Mouse (Mus musculus): ENCODE data around the gene Msh3. TPM values are rescaled to one million over a fixed set of nuclear protein-coding genes. Genes with fewer than 3 reads are reported as not detected.

Gene Msh3
- polyA plus RNA-seq, 1 experiment from 2014 or later = 36.1 TPM

GRCm38 (mm10) chr13:92365312-92365711 is 10.5 kb upstream of the Msh3 start:
- Histone ChIP-seq H3K27ac (ENCODE audit: low read depth, low read length) (no peak overlapping the region), H3K4me2 (replicated peaks; ENCODE audit: low read depth, low read length) (no peak overlapping the region), H3K4me1 (replicated peaks; ENCODE audit: control insufficient read depth, insufficient read depth, low read length) (no peaks in the 10 kb centered on the region), H3K4me3 (ENCODE audit: low read depth, low read length) (no peak overlapping the region), H3K27me3 (ENCODE audit: control insufficient read depth, insufficient read depth, low read length) (no peaks in the 10 kb centered on the region), H3K36me3 (ENCODE audit: control insufficient read depth, insufficient read depth, low read length) (peaks cover 7% of the 10 kb centered on the region), H3K9ac (ENCODE audit: low read depth, low read length) (no peak overlapping the region), H3K9me3 (ENCODE audit: control insufficient read depth, low read length) (no peaks in the 10 kb centered on the region)
- 88% methylated on average over 4 of the region's 4 CpGs for WGBS
- DNase-seq (ENCODE audit: low spot score) (no peak), ATAC-seq (ENCODE audit: low FRiP score) (no peak)

DNA sequence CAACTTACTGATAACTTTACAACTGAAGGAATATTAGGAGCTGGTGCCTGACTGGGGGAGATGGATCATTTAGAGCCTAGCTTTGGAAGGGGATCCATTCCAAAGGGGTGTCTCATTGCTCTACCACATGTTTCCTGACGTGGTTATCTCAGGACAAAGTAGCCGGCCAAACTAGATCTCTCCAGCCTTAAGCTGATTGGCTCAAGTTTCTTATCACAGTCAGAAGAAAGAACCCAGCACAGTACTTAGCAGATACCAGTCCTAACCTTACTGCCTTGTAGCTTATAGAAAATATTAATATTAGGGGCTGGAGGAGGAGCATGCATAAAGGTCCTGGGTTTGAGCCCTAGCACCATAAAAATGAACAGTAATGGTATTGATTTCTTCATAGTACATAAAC is 6.8 kb upstream of the Msh3 start:
- DNase-seq (ENCODE audit: low spot score) (no peak), ATAC-seq (ENCODE audit: low FRiP score) (no peak)
- no peak overlapping the region for H3K27ac ChIP-seq (ENCODE audit: low read depth, low read length)
- H3K4me3 ChIP-seq (ENCODE audit: low read depth, low read length) = no peak overlapping the region
- H3K9ac ChIP-seq (ENCODE audit: low read depth, low read length) = no peak overlapping the region
- H3K36me3 ChIP-seq (ENCODE audit: control insufficient read depth, insufficient read depth, low read length) = no peaks in the 10 kb centered on the region
- WGBS = 85% methylated on average over 2 of the region's 2 CpGs
- no peaks in the 10 kb centered on the region for H3K9me3 ChIP-seq (ENCODE audit: control insufficient read depth, low read length)
- no peaks in the 10 kb centered on the region for H3K4me1 ChIP-seq (replicated peaks; ENCODE audit: control insufficient read depth, insufficient read depth, low read length)
- no peaks in the 10 kb centered on the region for H3K27me3 ChIP-seq (ENCODE audit: control insufficient read depth, insufficient read depth, low read length)
- H3K4me2 ChIP-seq (replicated peaks; ENCODE audit: low read depth, low read length) = no peak overlapping the region

DNA sequence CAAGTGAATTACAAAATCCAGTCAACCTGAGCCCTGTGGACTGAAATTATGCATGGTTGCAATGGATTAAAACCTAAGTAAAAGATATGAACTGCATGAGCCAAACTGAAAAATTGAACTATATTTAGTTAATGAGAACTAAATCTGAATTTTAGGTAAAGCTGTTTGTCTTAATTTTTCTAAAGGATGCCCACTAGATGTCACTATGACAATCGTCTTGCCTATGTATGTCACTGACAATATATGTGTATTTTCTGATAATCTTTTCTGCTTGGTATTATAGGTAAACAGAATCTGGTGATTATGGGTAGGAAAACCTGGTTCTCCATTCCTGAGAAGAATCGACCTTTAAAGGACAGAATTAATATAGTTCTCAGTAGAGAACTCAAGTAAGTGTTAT is 2.8 kb upstream of the Msh3 start:
- no peaks in the 10 kb centered on the region for H3K9me3 ChIP-seq (ENCODE audit: control insufficient read depth, low read length)
- DNase-seq (ENCODE audit: low spot score) = no peak
- H3K4me3 ChIP-seq (ENCODE audit: low read depth, low read length) = no peak overlapping the region
- no peak overlapping the region for H3K4me2 ChIP-seq (replicated peaks; ENCODE audit: low read depth, low read length)
- no peaks in the 10 kb centered on the region for H3K36me3 ChIP-seq (ENCODE audit: control insufficient read depth, insufficient read depth, low read length)
- 71% methylated on average over 2 of the region's 2 CpGs for WGBS
- H3K4me1 ChIP-seq (replicated peaks; ENCODE audit: control insufficient read depth, insufficient read depth, low read length) = no peaks in the 10 kb centered on the region
- H3K9ac ChIP-seq (ENCODE audit: low read depth, low read length) = no peak overlapping the region
- ATAC-seq (ENCODE audit: low FRiP score) = no peak
- H3K27me3 ChIP-seq (ENCODE audit: control insufficient read depth, insufficient read depth, low read length) = no peaks in the 10 kb centered on the region
- H3K27ac ChIP-seq (ENCODE audit: low read depth, low read length) = no peak overlapping the region

DNA sequence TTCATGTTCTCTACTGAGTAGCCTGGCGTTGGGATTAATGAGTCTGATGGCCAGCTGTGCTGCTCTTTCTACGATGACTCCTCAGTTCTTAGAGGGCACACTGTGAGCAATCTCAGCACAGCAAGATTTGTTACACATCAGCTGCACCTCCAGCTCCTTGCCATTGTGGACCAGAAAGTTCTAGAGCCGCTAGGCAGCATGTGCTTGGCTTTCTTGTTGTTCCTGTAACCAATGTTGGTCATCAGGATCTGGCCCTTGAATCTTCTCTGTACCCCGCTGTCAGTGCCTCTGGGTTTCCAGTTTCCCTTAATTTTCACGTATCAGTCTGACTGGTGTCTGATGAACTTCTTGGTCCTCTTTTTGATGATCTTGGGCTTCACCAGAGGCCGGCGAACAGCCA is 1.6 kb upstream of the Msh3 start:
- DNase-seq (ENCODE audit: low spot score) = peak; percentile 8
- H3K36me3 ChIP-seq (ENCODE audit: control insufficient read depth, insufficient read depth, low read length) = no peaks in the 10 kb centered on the region
- peak overlapping the region; percentile 87; the same call in 1 of the 2 replicates for H3K4me2 ChIP-seq (replicated peaks; ENCODE audit: low read depth, low read length)
- H3K27me3 ChIP-seq (ENCODE audit: control insufficient read depth, insufficient read depth, low read length) = no peaks in the 10 kb centered on the region
- no peak for ATAC-seq (ENCODE audit: low FRiP score)
- H3K9ac ChIP-seq (ENCODE audit: low read depth, low read length) = no peak overlapping the region
- WGBS = 75% methylated on average over 7 of the region's 7 CpGs
- no peak overlapping the region for H3K27ac ChIP-seq (ENCODE audit: low read depth, low read length)
- H3K4me3 ChIP-seq (ENCODE audit: low read depth, low read length) = 0 out of 2 replicates have a peak overlapping the region, but pooled peaks have one; percentile 48
- no peaks in the 10 kb centered on the region for H3K4me1 ChIP-seq (replicated peaks; ENCODE audit: control insufficient read depth, insufficient read depth, low read length)
- no peaks in the 10 kb centered on the region for H3K9me3 ChIP-seq (ENCODE audit: control insufficient read depth, low read length)

- H3K36me3 ChIP-seq (ENCODE audit: control insufficient read depth, insufficient read depth, low read length) = no peaks in the 10 kb centered on the region
- peak; percentile 55 for ATAC-seq (ENCODE audit: low FRiP score)
These were observed 455 bp upstream of the Msh3 start for GRCm38 (mm10) chr13:92355272-92355643.

DNA sequence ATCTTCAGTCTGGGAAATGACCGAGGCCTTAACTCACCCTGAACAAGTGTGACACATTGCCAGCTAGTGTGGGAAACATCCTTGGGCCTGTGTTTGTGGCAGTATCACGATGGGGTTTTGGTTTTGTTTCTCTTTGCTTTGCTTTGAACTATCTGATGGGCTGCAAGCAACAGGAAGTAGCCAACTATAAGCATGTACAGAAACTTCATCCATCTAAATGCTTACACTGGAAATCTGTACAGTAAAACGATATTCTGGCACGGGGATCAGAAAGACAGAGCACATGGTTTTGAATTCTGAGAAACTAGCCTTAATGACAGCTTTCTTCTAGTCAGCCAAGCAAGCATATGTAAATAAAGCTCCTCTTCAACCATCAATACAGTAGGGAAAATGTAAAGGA is 847 bp downstream of the Msh3 start:
- Histone ChIP-seq H3K4me1 (replicated peaks; ENCODE audit: control insufficient read depth, insufficient read depth, low read length) (no peaks in the 10 kb centered on the region), H3K4me2 (replicated peaks; ENCODE audit: low read depth, low read length) (peak overlapping the region; percentile 55), H3K36me3 (ENCODE audit: control insufficient read depth, insufficient read depth, low read length) (no peaks in the 10 kb centered on the region), H3K27ac (ENCODE audit: low read depth, low read length) (no peak overlapping the region), H3K9ac (ENCODE audit: low read depth, low read length) (peak overlapping the region; percentile 63), H3K4me3 (ENCODE audit: low read depth, low read length) (peak overlapping the region; percentile 48), H3K9me3 (ENCODE audit: control insufficient read depth, low read length) (no peaks in the 10 kb centered on the region), H3K27me3 (ENCODE audit: control insufficient read depth, insufficient read depth, low read length) (no peaks in the 10 kb centered on the region)
- DNase-seq (ENCODE audit: low spot score) (no peak), ATAC-seq (ENCODE audit: low FRiP score) (no peak)
- 29% methylated on average over 4 of the region's 4 CpGs for WGBS

More at GRCm38 (mm10) chr13:92355272-92355643, 455 bp upstream of the Msh3 start:
- WGBS = under 1% methylated on average over 24 of the region's 24 CpGs
- no peak for DNase-seq (ENCODE audit: low spot score)
- Histone ChIP-seq H3K4me1 (replicated peaks; ENCODE audit: control insufficient read depth, insufficient read depth, low read length) (no peaks in the 10 kb centered on the region), H3K9ac (ENCODE audit: low read depth, low read length) (peak overlapping the region; percentile 64), H3K4me3 (ENCODE audit: low read depth, low read length) (peak overlapping the region; percentile 48), H3K9me3 (ENCODE audit: control insufficient read depth, low read length) (no peaks in the 10 kb centered on the region), H3K4me2 (replicated peaks; ENCODE audit: low read depth, low read length) (peak overlapping the region; percentile 87), H3K27me3 (ENCODE audit: control insufficient read depth, insufficient read depth, low read length) (no peaks in the 10 kb centered on the region), H3K27ac (ENCODE audit: low read depth, low read length) (no peak overlapping the region)

GRCm38 (mm10) chr13:92351100-92351499 is 3.7 kb downstream of the Msh3 start:
- Histone ChIP-seq H3K4me2 (replicated peaks; ENCODE audit: low read depth, low read length) (no peak overlapping the region), H3K36me3 (ENCODE audit: control insufficient read depth, insufficient read depth, low read length) (no peaks in the 10 kb centered on the region; the same call in 1 of the 2 replicates), H3K4me1 (replicated peaks; ENCODE audit: control insufficient read depth, insufficient read depth, low read length) (no peaks in the 10 kb centered on the region), H3K27ac (ENCODE audit: low read depth, low read length) (no peak overlapping the region), H3K27me3 (ENCODE audit: control insufficient read depth, insufficient read depth, low read length) (no peaks in the 10 kb centered on the region), H3K4me3 (ENCODE audit: low read depth, low read length) (no peak overlapping the region), H3K9me3 (ENCODE audit: control insufficient read depth, low read length) (no peaks in the 10 kb centered on the region), H3K9ac (ENCODE audit: low read depth, low read length) (no peak overlapping the region)
- no peak for ATAC-seq (ENCODE audit: low FRiP score)
- 94% methylated on average over 6 of the region's 6 CpGs for WGBS
- no peak for DNase-seq (ENCODE audit: low spot score)

- no peak overlapping the region for H3K9ac ChIP-seq (ENCODE audit: low read depth, low read length)
- H3K27me3 ChIP-seq (ENCODE audit: control insufficient read depth, insufficient read depth, low read length) = no peaks in the 10 kb centered on the region
- no peak overlapping the region for H3K4me3 ChIP-seq (ENCODE audit: low read depth, low read length)
- no peaks in the 10 kb centered on the region for H3K9me3 ChIP-seq (ENCODE audit: control insufficient read depth, low read length)
- no peak overlapping the region for H3K4me2 ChIP-seq (replicated peaks; ENCODE audit: low read depth, low read length)
- no peak for ATAC-seq (ENCODE audit: low FRiP score)
- no peak for DNase-seq (ENCODE audit: low spot score)
- no peaks in the 10 kb centered on the region; the same call in 1 of the 2 replicates for H3K36me3 ChIP-seq (ENCODE audit: control insufficient read depth, insufficient read depth, low read length)
- WGBS = 80% methylated on average over 5 of the region's 5 CpGs
- H3K27ac ChIP-seq (ENCODE audit: low read depth, low read length) = no peak overlapping the region
- H3K4me1 ChIP-seq (replicated peaks; ENCODE audit: control insufficient read depth, insufficient read depth, low read length) = no peaks in the 10 kb centered on the region
These were observed 8.5 kb downstream of the Msh3 start for GRCm38 (mm10) chr13:92346338-92346737.

DNA sequence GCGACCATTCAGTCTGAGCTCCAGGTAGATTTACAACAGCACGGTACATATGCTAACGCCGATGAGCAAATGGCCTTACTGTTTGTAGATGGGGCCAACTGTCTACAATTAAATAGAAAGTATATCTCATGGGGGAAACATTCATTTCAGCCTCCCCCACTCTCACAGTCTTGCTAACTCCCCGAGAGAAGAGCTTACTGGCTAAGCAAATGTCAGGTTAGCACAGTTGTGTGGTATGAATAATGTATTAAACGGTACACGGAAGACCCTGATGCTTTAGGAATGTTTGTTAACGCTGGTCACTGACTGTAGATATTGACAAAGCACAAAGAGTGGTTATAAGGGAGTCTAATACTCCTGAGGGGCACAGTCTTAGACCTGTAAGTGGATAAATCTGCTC is 10.8 kb downstream of the Msh3 start:
- Histone ChIP-seq H3K27ac (ENCODE audit: low read depth, low read length) (no peak overlapping the region), H3K27me3 (ENCODE audit: control insufficient read depth, insufficient read depth, low read length) (no peaks in the 10 kb centered on the region), H3K4me2 (replicated peaks; ENCODE audit: low read depth, low read length) (no peak overlapping the region), H3K36me3 (ENCODE audit: control insufficient read depth, insufficient read depth, low read length) (no peaks in the 10 kb centered on the region; the same call in 1 of the 2 replicates), H3K4me3 (ENCODE audit: low read depth, low read length) (no peak overlapping the region), H3K9me3 (ENCODE audit: control insufficient read depth, low read length) (no peaks in the 10 kb centered on the region), H3K4me1 (replicated peaks; ENCODE audit: control insufficient read depth, insufficient read depth, low read length) (no peaks in the 10 kb centered on the region), H3K9ac (ENCODE audit: low read depth, low read length) (no peak overlapping the region)
- DNase-seq (ENCODE audit: low spot score) (no peak), ATAC-seq (ENCODE audit: low FRiP score) (no peak)
- WGBS = 97% methylated on average over 8 of the region's 8 CpGs

Data from hindbrain, embryonic 11.5 days (tissue).